Mouse (Mus musculus) myocyte (in vitro differentiated cells): Measurements from ENCODE around the gene Gm4491.

Experiments used
- CEBPB ChIP-seq: IDR thresholded peaks from 2 replicates; pipeline ENCODE4 v1.6.1; 2011; ENCODE audit warnings: mild to moderate bottlenecking, moderate library complexity; ENCODE audit not compliant: poor library complexity, insufficient read depth, severe bottlenecking
- E2F4 ChIP-seq: IDR thresholded peaks from one replicate; pipeline ENCODE4 v1.6.1; 2011; ENCODE audit warnings: mild to moderate bottlenecking, control low read depth, moderate library complexity; ENCODE audit not compliant: insufficient read depth
- MAX ChIP-seq: IDR thresholded peaks from one replicate; pipeline ENCODE4 v1.6.1; 2011; ENCODE audit warnings: low read depth, mild to moderate bottlenecking, control low read depth
- MYOD1 ChIP-seq, 3 experiments: IDR thresholded peaks; one replicate each; pipeline ENCODE4 v1.6.1; 2011; ENCODE audit warnings: control low read depth in 2 of 3, low read depth in 2 of 3, mild to moderate bottlenecking in 2 of 3, moderate library complexity in 1 of 3; ENCODE audit not compliant: insufficient read length in 2 of 3, control insufficient read depth in 1 of 3
- MYOG ChIP-seq, 3 experiments: IDR thresholded peaks; one replicate each; pipeline ENCODE4 v1.6.1; 2011; ENCODE audit warnings: control low read depth in 2 of 3, low read depth in 2 of 3, mild to moderate bottlenecking in 2 of 3; ENCODE audit not compliant: insufficient read length in 2 of 3, control insufficient read depth in 1 of 3, insufficient read depth in 1 of 3
- POLR2A ChIP-seq: IDR thresholded peaks from one replicate; pipeline ENCODE4 v1.6.1; 2011; ENCODE audit warnings: low read depth, mild to moderate bottlenecking, control low read depth, moderate library complexity; ENCODE audit not compliant: insufficient read length
- POLR2AphosphoS2 ChIP-seq: IDR thresholded peaks from one replicate; pipeline ENCODE4 v1.6.1; 2011; ENCODE audit warnings: low read depth, control low read depth; ENCODE audit not compliant: insufficient read length
- REST ChIP-seq: IDR thresholded peaks from one replicate; pipeline ENCODE4 v1.6.1; 2011; ENCODE audit warnings: mild to moderate bottlenecking, control low read depth, moderate library complexity; ENCODE audit not compliant: insufficient read depth, insufficient read length
- SRF ChIP-seq: IDR thresholded peaks from one replicate; pipeline ENCODE4 v1.6.1; 2011; ENCODE audit warnings: low read depth; ENCODE audit not compliant: control insufficient read depth, insufficient read length
- TCF12 ChIP-seq: IDR thresholded peaks from one replicate; pipeline ENCODE4 v1.6.1; 2011; ENCODE audit warnings: mild to moderate bottlenecking, control low read depth; ENCODE audit not compliant: poor library complexity, insufficient read depth, severe bottlenecking
- TCF3 ChIP-seq: IDR thresholded peaks from one replicate; pipeline ENCODE4 v1.6.1; 2011; ENCODE audit warnings: low read depth, control low read depth; ENCODE audit not compliant: insufficient read length
- USF1 ChIP-seq: IDR thresholded peaks from one replicate; pipeline ENCODE4 v1.6.1; 2011; ENCODE audit warnings: low read depth, mild to moderate bottlenecking, control low read depth, moderate library complexity

DNA sequence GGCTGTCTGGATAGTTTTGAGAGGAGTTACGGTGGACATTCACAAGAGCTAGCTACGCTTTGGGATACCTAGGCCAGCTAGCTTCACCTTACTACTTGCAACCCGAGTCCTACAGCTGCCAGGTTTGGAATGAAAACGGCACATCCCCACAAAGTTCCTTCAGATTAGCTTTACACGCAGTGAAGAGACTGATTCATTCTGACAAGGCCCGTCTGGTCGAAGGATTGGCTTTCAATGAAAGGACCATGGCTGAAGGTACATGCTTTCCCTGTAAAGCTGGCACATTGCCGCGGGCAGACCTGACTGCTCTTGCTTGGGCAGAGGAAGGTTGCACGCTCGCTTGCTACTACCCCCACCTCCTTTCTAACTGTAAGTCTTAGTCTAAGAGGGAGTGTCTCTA lies 10.0 kb downstream of the Gm4491 start:
- TF ChIP-seq CEBPB (no peak), POLR2A (no peak), TCF12 (no peak), MAX (no peak), USF1 (no peak), SRF (no peak), REST (no peak), POLR2AphosphoS2 (no peak), TCF3 (no peak), MYOD1 (IDR thresholded peaks at IDR 0.05; ENCODE audit: control insufficient read depth in 1 of 3, insufficient read length in 2 of 3, low read depth in 2 of 3) (no peak), MYOG (IDR thresholded peaks at IDR 0.05; ENCODE audit: control insufficient read depth in 1 of 3, insufficient read depth in 1 of 3, insufficient read length in 2 of 3, low read depth in 2 of 3) (no peak), E2F4 (no peak)
